In genomic region chr3:126723458-126723857, GRCm38 (mm10) we compare ENCODE assay signal across 13 mouse cellular contexts.
DNase-seq lines count a peak whose midpoint lies in the region; ATAC-seq and TF ChIP-seq lines count a peak whose summit lies in the region.
"Had no signal": no experiment of that assay in that cellular context is flagged by ENCODE, and none has a peak within 500 bp of the region (broad histone marks: within the 10 kb centered on the region; RNA-seq: fewer than 3 reads in every experiment).

No protein-coding gene starts in this region.

- no peaks in the 10 kb centered on the region for H3K9me3 ChIP-seq in forebrain, embryonic 13.5 days (replicated peaks)
- H3K9me3 ChIP-seq in forebrain, embryonic 12.5 days, result no peaks in the 10 kb centered on the region
- no peaks in the 10 kb centered on the region for H3K9me3 ChIP-seq in heart, postnatal 0 days (replicated peaks; ENCODE audit: control insufficient read depth, low read length)
- no peaks in the 10 kb centered on the region for H3K9me3 ChIP-seq in liver, postnatal 0 days (ENCODE audit: low read length)
- H3K9me3 ChIP-seq: limb, embryonic 13.5 days; neural tube, embryonic 13.5 days had no signal

- peak; percentile 36 for DNase-seq in layer of hippocampus, adult 11-12 months (ENCODE audit: low spot score)
- DNase-seq in layer of hippocampus, adult 9-10 months (ENCODE audit: low spot score), result no peak
- peak; percentile 63 for DNase-seq in cerebellum, adult 9-11 months
- peak; percentile 82 for DNase-seq in heart, postnatal 0 days (ENCODE audit: low spot score)
- DNase-seq in liver, postnatal 0 days, result no peak
- DNase-seq: B cell, adult 2 months; lung, adult 2 months; thymus, adult 2 months had no signal

- no peak for TF ChIP-seq CTCF in heart, postnatal 0 days (IDR thresholded peaks at IDR 0.05; ENCODE audit: low read depth)
- no peak for TF ChIP-seq CTCF in liver, postnatal 0 days (IDR thresholded peaks at IDR 0.05; ENCODE audit: low read depth)

- WGBS in forebrain, embryonic 13.5 days, result 69% methylated on average over 5 of the region's 5 CpGs
- 78% methylated on average over 5 of the region's 5 CpGs for WGBS in forebrain, embryonic 12.5 days
- 44% methylated on average over 5 of the region's 5 CpGs for WGBS in heart, postnatal 0 days
- 80% methylated on average over 5 of the region's 5 CpGs for WGBS in liver, postnatal 0 days (ENCODE audit: insufficient replicate concordance)

- H3K4me3 ChIP-seq in forebrain, embryonic 13.5 days, result no peak overlapping the region
- no peak overlapping the region for H3K4me3 ChIP-seq in forebrain, embryonic 12.5 days (replicated peaks)
- no peak overlapping the region for H3K4me3 ChIP-seq in heart, postnatal 0 days (ENCODE audit: low read depth, low read length)
- no peak overlapping the region for H3K4me3 ChIP-seq in liver, postnatal 0 days (ENCODE audit: low read depth, low read length)
- H3K4me3 ChIP-seq: limb, embryonic 13.5 days; neural tube, embryonic 13.5 days had no signal

- peaks cover 11% of the 10 kb centered on the region for H3K4me1 ChIP-seq in forebrain, embryonic 13.5 days
- no peaks in the 10 kb centered on the region for H3K4me1 ChIP-seq in forebrain, embryonic 12.5 days
- peaks cover 4% of the 10 kb centered on the region; the same call in 1 of the 2 replicates for H3K4me1 ChIP-seq in heart, postnatal 0 days (ENCODE audit: control insufficient read depth, insufficient read depth)
- no peaks in the 10 kb centered on the region for H3K4me1 ChIP-seq in liver, postnatal 0 days (ENCODE audit: insufficient read depth)
- H3K4me1 ChIP-seq: limb, embryonic 13.5 days had no signal

- no peaks in the 10 kb centered on the region for H3K27me3 ChIP-seq in forebrain, embryonic 13.5 days
- no peaks in the 10 kb centered on the region for H3K27me3 ChIP-seq in forebrain, embryonic 12.5 days
- no peaks in the 10 kb centered on the region for H3K27me3 ChIP-seq in heart, postnatal 0 days (ENCODE audit: control insufficient read depth, insufficient read depth, low read length)
- H3K27me3 ChIP-seq in liver, postnatal 0 days (ENCODE audit: insufficient read depth, low read length), result no peaks in the 10 kb centered on the region
- H3K27me3 ChIP-seq: limb, embryonic 13.5 days; neural tube, embryonic 13.5 days had no signal

- no peak overlapping the region for H3K4me2 ChIP-seq in forebrain, embryonic 13.5 days
- no peak overlapping the region for H3K4me2 ChIP-seq in forebrain, embryonic 12.5 days
- H3K4me2 ChIP-seq in heart, postnatal 0 days (ENCODE audit: low read depth, low read length), result no peak overlapping the region
- no peak overlapping the region for H3K4me2 ChIP-seq in liver, postnatal 0 days (ENCODE audit: low read depth, low read length)
- H3K4me2 ChIP-seq: limb, embryonic 13.5 days; neural tube, embryonic 13.5 days had no signal

- no peaks in the 10 kb centered on the region for H3K36me3 ChIP-seq in forebrain, embryonic 13.5 days (ENCODE audit: poor library complexity, severe bottlenecking)
- H3K36me3 ChIP-seq in forebrain, embryonic 12.5 days (replicated peaks), result no peaks in the 10 kb centered on the region
- no peaks in the 10 kb centered on the region for H3K36me3 ChIP-seq in heart, postnatal 0 days (replicated peaks; ENCODE audit: control insufficient read depth, insufficient read depth, low read length)
- H3K36me3 ChIP-seq in liver, postnatal 0 days (replicated peaks; ENCODE audit: insufficient read depth, low read length), result no peaks in the 10 kb centered on the region
- H3K36me3 ChIP-seq: limb, embryonic 13.5 days; neural tube, embryonic 13.5 days had no signal

- H3K27ac ChIP-seq in forebrain, embryonic 13.5 days, result no peak overlapping the region
- no peak overlapping the region for H3K27ac ChIP-seq in forebrain, embryonic 12.5 days
- H3K27ac ChIP-seq in heart, postnatal 0 days (ENCODE audit: low read depth), result peak overlapping the region; percentile 83
- H3K27ac ChIP-seq in liver, postnatal 0 days (ENCODE audit: low read depth), result no peak overlapping the region
- H3K27ac ChIP-seq: limb, embryonic 13.5 days; neural tube, embryonic 13.5 days had no signal

- H3K9ac ChIP-seq in forebrain, embryonic 13.5 days, result no peak overlapping the region
- H3K9ac ChIP-seq in forebrain, embryonic 12.5 days, result no peak overlapping the region
- no peak overlapping the region for H3K9ac ChIP-seq in heart, postnatal 0 days (replicated peaks; ENCODE audit: low read depth, low read length)
- H3K9ac ChIP-seq in liver, postnatal 0 days (replicated peaks), result no peak overlapping the region
- H3K9ac ChIP-seq: limb, embryonic 13.5 days; neural tube, embryonic 13.5 days had no signal

- TF ChIP-seq EP300 in heart, postnatal 0 days (IDR thresholded peaks at IDR 0.05; ENCODE audit: low read depth), result peak; percentile 50; the same call in 1 of the 2 replicates
- TF ChIP-seq EP300 in liver, postnatal 0 days (IDR thresholded peaks at IDR 0.05; ENCODE audit: low read depth), result no peak

- ATAC-seq in forebrain, embryonic 13.5 days, result peak; percentile 45; the same call in 1 of the 2 replicates
- ATAC-seq in forebrain, embryonic 12.5 days (ENCODE audit: low FRiP score), result no peak
- ATAC-seq in heart, postnatal 0 days (ENCODE audit: insufficient read depth, low read depth), result peak; percentile 92
- ATAC-seq in liver, postnatal 0 days, result no peak
- no peak for ATAC-seq in CD4-positive, CD25-positive, alpha-beta regulatory T cell, adult 4 months

Comparison
In these comparisons a context has a peak if more than half of its experiments do, and no peak if none do; other contexts are left out.
1. ATAC-seq: peak in forebrain, embryonic 13.5 days (single experiment) and heart, postnatal 0 days (single experiment); none in forebrain, embryonic 12.5 days (single experiment), liver, postnatal 0 days (single experiment) and CD4-positive, CD25-positive, alpha-beta regulatory T cell, adult 4 months (single experiment).
2. DNase-seq: peak in layer of hippocampus, adult 11-12 months (single experiment), cerebellum, adult 9-11 months (single experiment) and heart, postnatal 0 days (single experiment); none in layer of hippocampus, adult 9-10 months (single experiment) and liver, postnatal 0 days (single experiment).